Mouse (Mus musculus) MEL (cell line): ENCODE data around the gene Apobec3. TPM values are rescaled to one million over a fixed set of nuclear protein-coding genes. Genes with fewer than 3 reads are reported as not detected.
"Not testable (repeated sequence)": the region's sequence is repeated elsewhere in the genome, so short reads cannot be mapped to it uniquely, and the experiment has no call there.

Experiments used
- DNase-seq: peaks from one replicate; pipeline ENCODE4 v3.0.0; 2011; ENCODE audit warnings: low read depth, low spot score
- H3K27ac ChIP-seq: 2 replicates; pipeline ENCODE4 v1.5.1; 2012; ENCODE audit warnings: low read depth, mild to moderate bottlenecking, control low read depth, low read length, moderate library complexity; ENCODE audit not compliant: control insufficient read depth
- H3K27me3 ChIP-seq, 2 experiments: fragments of 150-350 bp in 1 of 2; sonication (generic) in 1 of 2; 2 replicates each; pipeline ENCODE4 v1.6.1; 2012; ENCODE audit warnings: low read length in 2 of 2, mild to moderate bottlenecking in 2 of 2, improper control_type of control experiment in 1 of 2, moderate library complexity in 1 of 2; ENCODE audit not compliant: insufficient read depth in 2 of 2, control insufficient read depth in 1 of 2
- H3K36me3 ChIP-seq, 2 experiments: 2 replicates each; pipeline ENCODE4 v1.6.1; 2012 to 2014; ENCODE audit warnings: low read length in 2 of 2, improper control_type of control experiment in 1 of 2, inconsistent platforms in 1 of 2, mild to moderate bottlenecking in 1 of 2; ENCODE audit not compliant: insufficient read depth in 2 of 2, control insufficient read depth in 1 of 2
- H3K4me1 ChIP-seq, 2 experiments: fragments of 150-350 bp in 1 of 2; sonication (generic) in 1 of 2; 2 replicates each; pipeline ENCODE4 v1.6.1; 2012; ENCODE audit warnings: low read length in 2 of 2, improper control_type of control experiment in 1 of 2, mild to moderate bottlenecking in 1 of 2; ENCODE audit not compliant: insufficient read depth in 2 of 2, control insufficient read depth in 1 of 2
- H3K4me3 ChIP-seq, 2 experiments: fragments of 150-350 bp in 1 of 2; sonication (generic) in 1 of 2; 2 replicates each; pipeline ENCODE4 v1.5.1; 2012; ENCODE audit warnings: low read depth in 2 of 2, low read length in 2 of 2, mild to moderate bottlenecking in 2 of 2, moderate library complexity in 2 of 2, control low read depth in 1 of 2, improper control_type of control experiment in 1 of 2; ENCODE audit not compliant: control insufficient read depth in 1 of 2, insufficient read depth in 1 of 2
- H3K79me2 ChIP-seq: 2 replicates; pipeline ENCODE4 v1.6.1; 2012; ENCODE audit warnings: mild to moderate bottlenecking, low read length, moderate library complexity; ENCODE audit not compliant: control insufficient read depth, poor library complexity, insufficient read depth
- H3K9ac ChIP-seq: 2 replicates; pipeline ENCODE4 v1.6.1; 2012; ENCODE audit warnings: low read depth, mild to moderate bottlenecking, control low read depth, low read length, moderate library complexity; ENCODE audit not compliant: control insufficient read depth, poor library complexity, severe bottlenecking
- H3K9me3 ChIP-seq: fragments of 150-350 bp; sonication (generic); replicated peaks from 2 replicates; pipeline ENCODE4 v1.6.1; 2012; ENCODE audit warnings: mild to moderate bottlenecking, low read length, improper control_type of control experiment, moderate library complexity; ENCODE audit not compliant: insufficient read depth
- BHLHE40 ChIP-seq: IDR thresholded peaks from 2 replicates; pipeline ENCODE4 v1.6.1; 2012; ENCODE audit warnings: low read depth, mild to moderate bottlenecking, inconsistent platforms, low read length, improper control_type of control experiment, borderline replicate concordance
- CHD1 ChIP-seq: IDR thresholded peaks from 2 replicates; pipeline ENCODE4 v1.6.1; 2012; ENCODE audit warnings: low read depth, mild to moderate bottlenecking, inconsistent platforms, low read length, improper control_type of control experiment
- CHD2 ChIP-seq: IDR thresholded peaks from 2 replicates; pipeline ENCODE4 v1.6.1; 2011; ENCODE audit warnings: low read length, improper control_type of control experiment
- CTCF ChIP-seq, 3 experiments: IDR thresholded peaks in 2 of 3; conservative IDR thresholded peaks in 1 of 3; 2 replicates each; pipeline ENCODE4 v1.5.1; 2011 to 2012; ENCODE audit warnings: low read length in 3 of 3, low read depth in 2 of 3, mild to moderate bottlenecking in 2 of 3, improper control_type of control experiment in 1 of 3, inconsistent platforms in 1 of 3, mixed read lengths in 1 of 3, moderate library complexity in 1 of 3; ENCODE audit not compliant: control insufficient read depth in 1 of 3, insufficient read depth in 1 of 3, poor library complexity in 1 of 3, severe bottlenecking in 1 of 3
- EP300 ChIP-seq, 2 experiments: IDR thresholded peaks; 2 replicates each; pipeline ENCODE4 v1.6.1; 2011; ENCODE audit warnings: improper control_type of control experiment in 2 of 2, low read length in 2 of 2, low read depth in 1 of 2, mild to moderate bottlenecking in 1 of 2
- ETS1 ChIP-seq: IDR thresholded peaks from 2 replicates; pipeline ENCODE4 v1.6.1; 2012; ENCODE audit warnings: low read depth, mild to moderate bottlenecking, inconsistent platforms, low read length, improper control_type of control experiment, moderate library complexity
- GABPA ChIP-seq: IDR thresholded peaks from 2 replicates; pipeline ENCODE4 v1.6.1; 2012; ENCODE audit warnings: low read depth, mild to moderate bottlenecking, inconsistent platforms, low read length, improper control_type of control experiment, moderate library complexity
- HCFC1 ChIP-seq: IDR thresholded peaks from 2 replicates; pipeline ENCODE4 v1.6.1; 2012; ENCODE audit warnings: low read depth, mild to moderate bottlenecking, inconsistent platforms, low read length, improper control_type of control experiment, moderate library complexity
- MAFK ChIP-seq: IDR thresholded peaks from 2 replicates; pipeline ENCODE4 v1.6.1; 2011; ENCODE audit warnings: low read depth, mild to moderate bottlenecking, low read length, improper control_type of control experiment, borderline replicate concordance
- MAZ ChIP-seq: IDR thresholded peaks from 2 replicates; pipeline ENCODE4 v1.6.1; 2012; ENCODE audit warnings: low read depth, mild to moderate bottlenecking, inconsistent platforms, low read length, improper control_type of control experiment
- MXI1 ChIP-seq: IDR thresholded peaks from 2 replicates; pipeline ENCODE4 v1.6.1; 2011; ENCODE audit warnings: mild to moderate bottlenecking, low read depth, low read length, improper control_type of control experiment
- MYB ChIP-seq: IDR thresholded peaks from 2 replicates; pipeline ENCODE4 v1.6.1; 2011; ENCODE audit warnings: mild to moderate bottlenecking, low read depth, low read length, improper control_type of control experiment
- MYC ChIP-seq: IDR thresholded peaks from 2 replicates; pipeline ENCODE4 v1.6.1; 2011; ENCODE audit warnings: low read depth, mild to moderate bottlenecking, low read length, improper control_type of control experiment, moderate library complexity
- NELFE ChIP-seq: IDR thresholded peaks from 2 replicates; pipeline ENCODE4 v1.6.1; 2011; ENCODE audit warnings: low read depth, low read length, improper control_type of control experiment
- NRF1 ChIP-seq: IDR thresholded peaks from 2 replicates; pipeline ENCODE4 v1.6.1; 2014; ENCODE audit warnings: low read depth, mild to moderate bottlenecking, inconsistent platforms, low read length, improper control_type of control experiment, moderate library complexity; ENCODE audit not compliant: poor library complexity, insufficient read depth, severe bottlenecking
- POLR2AphosphoS2 ChIP-seq: IDR thresholded peaks from 2 replicates; pipeline ENCODE4 v1.6.1; 2011; ENCODE audit warnings: low read length, improper control_type of control experiment
- SIN3A ChIP-seq: IDR thresholded peaks from 2 replicates; pipeline ENCODE4 v1.6.1; 2012; ENCODE audit warnings: low read length, improper control_type of control experiment, inconsistent platforms
- TAL1 ChIP-seq: IDR thresholded peaks from 2 replicates; pipeline ENCODE4 v1.6.1; 2012; ENCODE audit warnings: mild to moderate bottlenecking, inconsistent platforms, low read length, moderate library complexity, mixed read lengths
- TBP ChIP-seq: IDR thresholded peaks from 2 replicates; pipeline ENCODE4 v1.8.0; 2011; ENCODE audit warnings: low read depth, low read length, improper control_type of control experiment
- TCF12 ChIP-seq: IDR thresholded peaks from 2 replicates; pipeline ENCODE4 v1.6.1; 2014; ENCODE audit warnings: low read depth, mild to moderate bottlenecking, inconsistent platforms, low read length, improper control_type of control experiment, moderate library complexity
- USF2 ChIP-seq, 2 experiments: IDR thresholded peaks; 2 replicates each; pipeline ENCODE4 v1.6.1; 2011 to 2012; ENCODE audit warnings: improper control_type of control experiment in 2 of 2, low read length in 2 of 2, borderline replicate concordance in 1 of 2, inconsistent platforms in 1 of 2, low read depth in 1 of 2, mild to moderate bottlenecking in 1 of 2; ENCODE audit not compliant: insufficient read depth in 1 of 2
- ZKSCAN1 ChIP-seq: IDR thresholded peaks from 2 replicates; pipeline ENCODE4 v1.6.1; 2012; ENCODE audit warnings: low read depth, mild to moderate bottlenecking, inconsistent platforms, low read length, improper control_type of control experiment, moderate library complexity
- ZMIZ1 ChIP-seq: IDR thresholded peaks from 2 replicates; pipeline ENCODE4 v1.6.1; 2012; ENCODE audit warnings: low read depth, mild to moderate bottlenecking, inconsistent platforms, low read length, improper control_type of control experiment, moderate library complexity
- polyA plus RNA-seq, 2 experiments: library from polyadenylated mRNA; stranded (reverse) in 1 of 2; unstranded in 1 of 2; fragments of >175 nt in 1 of 2; fragments of >200 nt in 1 of 2; gene quantifications; 2 replicates each; pipeline versions ENCODE4 v1.2.1 to v1.2.4; 2012; ENCODE audit warnings: low replicate concordance in 2 of 2, low read depth in 1 of 2; ENCODE audit not compliant: insufficient read length in 2 of 2, insufficient read depth in 1 of 2, missing spikeins in 1 of 2
- total RNA-seq: library from RNA; depleted of rRNA; stranded (reverse); fragments of 300-350 nt; gene quantifications from 2 replicates; pipeline ENCODE4 v1.2.3, GENCODE M21; 2012

Apobec3 gene
- total and polyA plus RNA-seq, 3 experiments = 22.2 to 38.6 TPM; not detected in 1

DNA sequence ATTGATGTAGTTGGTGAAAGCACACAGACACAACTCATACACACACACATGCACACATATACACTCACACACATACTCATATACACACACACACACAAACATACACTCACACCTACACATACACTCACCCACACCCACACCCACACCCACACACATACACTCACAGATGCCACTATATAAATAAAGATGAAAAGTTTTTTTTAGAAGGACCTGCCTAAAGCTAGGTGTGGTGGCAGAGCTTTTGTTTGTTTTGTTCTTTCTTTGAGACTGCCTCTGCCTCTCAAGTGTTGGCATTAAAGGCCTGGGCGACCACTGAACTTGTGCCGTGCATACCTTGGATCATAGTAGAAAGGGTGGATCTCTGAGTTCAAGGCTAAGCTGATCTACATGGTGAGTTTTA is 9.9 kb downstream of the Apobec3 start:
- Histone ChIP-seq H3K27me3 (no peaks in the 10 kb centered on the region), H3K9ac (no peak overlapping the region), H3K36me3 (peaks cover 0 to 2% of the 10 kb centered on the region in 2 experiments; a peak in 1 of 4 replicates), H3K4me1 (no peaks in the 10 kb centered on the region), H3K9me3 (no peaks in the 10 kb centered on the region), H3K4me3 (no peak overlapping the region), H3K79me2 (no peaks in the 10 kb centered on the region), H3K27ac (no peak overlapping the region)
- DNase-seq = no peak
- no peak for TF ChIP-seq TBP
- TF ChIP-seq SIN3A = no peak
- TF ChIP-seq CTCF (IDR thresholded peaks at IDR 0.05 in 2 of 3, conservative IDR thresholded peaks at IDR 0.05 in 1 of 3; ENCODE audit: control insufficient read depth in 1 of 3, insufficient read depth in 1 of 3, low read depth in 2 of 3, low read length in 3 of 3, poor library complexity in 1 of 3, severe bottlenecking in 1 of 3) = no peak
- no peak for TF ChIP-seq TAL1
- TF ChIP-seq POLR2AphosphoS2 = no peak
- TF ChIP-seq MYB = no peak
- TF ChIP-seq NELFE = no peak
- no peak for TF ChIP-seq CHD2
- TF ChIP-seq GABPA = no peak
- TF ChIP-seq USF2 (IDR thresholded peaks at IDR 0.05; ENCODE audit: borderline replicate concordance in 1 of 2, insufficient read depth in 1 of 2, low read depth in 1 of 2, low read length in 2 of 2) = no peak
- no peak for TF ChIP-seq MXI1
- no peak for TF ChIP-seq CHD1
- TF ChIP-seq ZKSCAN1 = no peak
- no peak for TF ChIP-seq BHLHE40
- TF ChIP-seq MAZ = no peak
- no peak for TF ChIP-seq HCFC1

- H3K79me2 ChIP-seq, H3K36me3 ChIP-seq, DNase-seq, H3K4me3 ChIP-seq, H3K4me1 ChIP-seq, H3K9ac ChIP-seq, H3K27me3 ChIP-seq, H3K27ac ChIP-seq, H3K9me3 ChIP-seq: not testable (repeated sequence)
Observed at GRCm38 (mm10) chr15:79903081-79903480, 11.6 kb downstream of the Apobec3 start.

GRCm38 (mm10) chr15:79903963-79904362 is 12.5 kb downstream of the Apobec3 start:
- TF ChIP-seq TBP = no peak
- TF ChIP-seq ETS1 = no peak
- TF ChIP-seq MYC = no peak
- TF ChIP-seq NRF1 = no peak
- TF ChIP-seq POLR2AphosphoS2 = no peak
- no peak for TF ChIP-seq EP300 (IDR thresholded peaks at IDR 0.05; ENCODE audit: low read depth in 1 of 2, low read length in 2 of 2)
- TF ChIP-seq BHLHE40 = no peak
- TF ChIP-seq TCF12 = no peak
- TF ChIP-seq MAFK = no peak
- no peak for TF ChIP-seq ZMIZ1
- no peaks in the 10 kb centered on the region for H3K9me3 ChIP-seq
- H3K36me3 ChIP-seq = peaks cover 2 to 6% of the 10 kb centered on the region in 2 experiments; a peak in 3 of 4 replicates
- peaks cover 0 to 3% of the 10 kb centered on the region in 2 experiments; a peak in 1 of 4 replicates for H3K4me1 ChIP-seq
- DNase-seq = no peak
- H3K4me3 ChIP-seq = no peak overlapping the region
- no peaks in the 10 kb centered on the region for H3K79me2 ChIP-seq
- H3K27ac ChIP-seq = no peak overlapping the region
- no peak overlapping the region for H3K9ac ChIP-seq
- H3K27me3 ChIP-seq = no peaks in the 10 kb centered on the region

- not testable (repeated sequence) for H3K9me3 ChIP-seq, H3K27ac ChIP-seq, H3K36me3 ChIP-seq, H3K4me1 ChIP-seq, H3K27me3 ChIP-seq, H3K9ac ChIP-seq, DNase-seq, H3K79me2 ChIP-seq, H3K4me3 ChIP-seq
Observed at GRCm38 (mm10) chr15:79904678-79905077, 13.2 kb downstream of the Apobec3 start.
